Mouse (Mus musculus) erythroblast, embryonic 14.5 days (primary cell): Measurements from ENCODE around the gene Tns1.

Experiments used
- GATA1 ChIP-seq: IDR thresholded peaks from 2 replicates; pipeline ENCODE4 v1.6.1; 2012; ENCODE audit warnings: low read length, inconsistent platforms, mixed read lengths
- TAL1 ChIP-seq: IDR thresholded peaks from 3 replicates; pipeline ENCODE4 v1.6.1; 2012; ENCODE audit warnings: low read length, inconsistent platforms, mixed read lengths

GRCm38 (mm10) chr1:73993279-73993678 lies 131.0 kb downstream of the Tns1 start:
- TF ChIP-seq GATA1, result no peak
- TF ChIP-seq TAL1, result no peak
